Mouse (Mus musculus) limb, embryonic 10.5 days (tissue): ENCODE results near the gene Foxl1. TPM values are rescaled to one million over a fixed set of nuclear protein-coding genes. Genes with fewer than 3 reads are reported as not detected.

Experiments used
- DNase-seq: peaks from one replicate; pipeline ENCODE4 v3.0.0-alpha.2; 2017; ENCODE audit warnings: low spot score
- H3K27ac ChIP-seq: fragments of 300-500 bp; sonication (generic); 2 replicates; pipeline ENCODE4 v1.5.1; 2016; ENCODE audit warnings: mild to moderate bottlenecking
- H3K27me3 ChIP-seq: fragments of 300-500 bp; sonication (generic); 2 replicates; pipeline ENCODE4 v1.6.1; 2016; ENCODE audit warnings: low read depth, mild to moderate bottlenecking; ENCODE audit not compliant: poor library complexity, severe bottlenecking
- H3K36me3 ChIP-seq: fragments of 300-500 bp; sonication (generic); 2 replicates; pipeline ENCODE4 v1.6.1; 2016; ENCODE audit warnings: mild to moderate bottlenecking, moderate library complexity
- H3K4me1 ChIP-seq: fragments of 300-500 bp; sonication (generic); 2 replicates; pipeline ENCODE4 v1.6.1; 2016
- H3K4me3 ChIP-seq: fragments of 300-500 bp; sonication (generic); 2 replicates; pipeline ENCODE4 v1.5.1; 2016; ENCODE audit warnings: mild to moderate bottlenecking, moderate library complexity
- H3K9me3 ChIP-seq: fragments of 300-500 bp; sonication (generic); replicated peaks from 2 replicates; pipeline ENCODE4 v1.6.1; 2016; ENCODE audit warnings: mild to moderate bottlenecking
- WGBS: fragments of 180-500 bp; shearing (Covaris S2); methylation state at CpG from one replicate; pipeline ENCODE4 v1.1.7; 2016; 5-methylcytosine and 5-hydroxymethylcytosine counted together
- polyA plus RNA-seq: library from polyadenylated mRNA; unstranded; fragments of >200 nt; fragmentation: Nextera tagmentation; extraction: Ambion mirVana; gene quantifications from 2 replicates; pipeline ENCODE4 v1.2.1, GENCODE M21; 2016

Foxl1 gene
- polyA plus RNA-seq, 1 experiment from 2014 or later = 0.15 TPM

DNA sequence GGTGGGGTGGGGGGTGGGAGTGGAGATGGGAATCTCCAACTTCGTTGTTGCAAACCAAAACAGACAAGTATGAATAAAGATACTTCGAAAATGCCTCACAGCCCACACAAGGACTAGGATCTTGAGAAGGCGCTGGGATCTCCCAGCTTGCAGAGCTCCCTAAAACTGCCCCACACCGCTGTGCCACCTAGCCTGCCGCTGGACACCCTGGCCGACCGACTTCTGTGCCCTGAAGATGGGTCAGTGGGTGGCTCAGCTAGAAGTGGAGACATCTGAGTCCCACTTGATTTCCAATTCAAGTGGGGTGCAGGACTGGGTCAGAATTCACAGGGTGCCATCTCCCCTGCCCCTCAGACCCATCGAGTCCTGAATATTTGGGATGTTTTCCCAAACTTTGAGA is 6.0 kb upstream of the Foxl1 start:
- Histone ChIP-seq H3K9me3 (no peaks in the 10 kb centered on the region), H3K27me3 (peaks cover 100% of the 10 kb centered on the region), H3K27ac (no peak overlapping the region), H3K36me3 (no peaks in the 10 kb centered on the region), H3K4me3 (no peak overlapping the region), H3K4me1 (peaks cover 59% of the 10 kb centered on the region)
- WGBS = 13% methylated on average over 8 of the region's 8 CpGs
- DNase-seq = no peak

DNA sequence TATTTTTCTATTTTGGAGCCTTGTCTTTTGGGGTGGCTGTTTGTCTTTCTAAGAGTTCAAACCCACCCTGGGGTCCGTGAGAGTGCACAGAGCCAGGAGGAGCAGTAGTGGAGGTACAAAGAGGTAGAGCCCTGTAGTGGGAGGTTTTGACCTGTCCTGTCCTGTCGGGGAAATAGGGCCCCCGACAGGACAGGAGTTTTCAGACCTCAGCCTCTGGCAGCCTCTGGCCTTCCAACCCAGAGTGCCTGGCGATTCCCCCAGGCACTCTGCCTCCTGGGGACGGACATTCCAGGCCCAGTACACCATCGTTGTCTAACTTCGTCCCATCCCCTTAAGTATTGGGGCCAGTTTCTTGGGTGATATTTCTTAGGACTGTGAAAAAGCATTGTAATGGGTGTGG is 5.4 kb upstream of the Foxl1 start:
- H3K9me3 ChIP-seq = no peaks in the 10 kb centered on the region
- H3K4me3 ChIP-seq = no peak overlapping the region
- peaks cover 59% of the 10 kb centered on the region for H3K4me1 ChIP-seq
- H3K27ac ChIP-seq = no peak overlapping the region
- no peak for DNase-seq
- no peaks in the 10 kb centered on the region for H3K36me3 ChIP-seq
- WGBS = 11% methylated on average over 7 of the region's 7 CpGs
- H3K27me3 ChIP-seq = peaks cover 100% of the 10 kb centered on the region

- Histone ChIP-seq H3K9me3 (no peaks in the 10 kb centered on the region), H3K27ac (no peak overlapping the region), H3K4me3 (no peak overlapping the region), H3K4me1 (peaks cover 57% of the 10 kb centered on the region), H3K27me3 (peaks cover 100% of the 10 kb centered on the region), H3K36me3 (no peaks in the 10 kb centered on the region)
- WGBS = 57% methylated on average over 2 of the region's 2 CpGs
- DNase-seq = no peak
These were observed 4.6 kb upstream of the Foxl1 start for GRCm38 (mm10) chr8:121123113-121123512.

DNA sequence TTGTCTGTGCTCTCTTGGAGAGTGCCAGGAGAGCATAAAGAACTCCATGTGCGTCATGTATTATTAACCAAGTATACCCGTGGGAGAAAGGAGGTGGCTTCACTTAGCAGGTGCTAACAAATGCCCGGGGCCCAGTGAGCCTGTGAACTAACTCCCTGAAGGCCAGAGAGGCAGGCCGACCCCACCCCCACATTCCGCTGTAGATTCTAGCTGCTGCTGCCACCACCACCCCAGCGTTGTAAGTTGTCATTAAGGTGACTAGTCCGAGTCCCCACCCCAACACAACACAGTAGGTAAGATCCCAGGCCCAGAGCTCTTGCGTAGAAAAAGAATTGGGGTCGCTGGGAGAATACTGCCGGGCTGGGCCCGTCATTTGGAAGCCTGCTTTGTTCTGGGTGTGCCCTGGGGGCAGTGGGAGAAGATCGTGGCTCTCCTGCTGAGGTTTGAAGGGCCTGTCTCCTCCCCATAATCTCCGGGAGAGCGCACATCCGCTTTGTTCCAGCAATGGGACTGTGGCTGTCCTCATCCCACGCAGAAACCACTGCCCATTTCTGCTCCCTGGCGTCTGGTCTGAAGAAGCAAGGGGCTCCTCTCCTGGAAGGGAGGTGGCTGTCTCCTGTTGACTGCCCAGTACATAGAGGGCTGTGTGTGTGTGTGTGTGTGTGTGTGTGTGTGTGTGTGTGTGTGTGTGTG is 3.0 kb upstream of the Foxl1 start:
- H3K9me3 ChIP-seq = no peaks in the 10 kb centered on the region
- H3K27ac ChIP-seq = peak overlapping the region; percentile 47; the same call in 1 of the 2 replicates
- peaks cover 100% of the 10 kb centered on the region for H3K27me3 ChIP-seq
- H3K4me1 ChIP-seq = peaks cover 66% of the 10 kb centered on the region
- no peaks in the 10 kb centered on the region for H3K36me3 ChIP-seq
- peak overlapping the region; percentile 39 for H3K4me3 ChIP-seq
- under 1% methylated on average over 17 of the region's 17 CpGs for whole genome bisulfite sequencing
- peak; percentile 41 for DNase-seq

GRCm38 (mm10) chr8:121125311-121125876 is 2.3 kb upstream of the Foxl1 start:
- Histone ChIP-seq H3K9me3 (no peaks in the 10 kb centered on the region), H3K4me1 (peaks cover 59% of the 10 kb centered on the region), H3K27ac (peak overlapping the region; percentile 47; the same call in 1 of the 2 replicates), H3K4me3 (peak overlapping the region; percentile 39), H3K36me3 (no peaks in the 10 kb centered on the region), H3K27me3 (peaks cover 100% of the 10 kb centered on the region)
- DNase-seq = peak; percentile 79
- WGBS = under 1% methylated on average over 36 of the region's 36 CpGs

DNA sequence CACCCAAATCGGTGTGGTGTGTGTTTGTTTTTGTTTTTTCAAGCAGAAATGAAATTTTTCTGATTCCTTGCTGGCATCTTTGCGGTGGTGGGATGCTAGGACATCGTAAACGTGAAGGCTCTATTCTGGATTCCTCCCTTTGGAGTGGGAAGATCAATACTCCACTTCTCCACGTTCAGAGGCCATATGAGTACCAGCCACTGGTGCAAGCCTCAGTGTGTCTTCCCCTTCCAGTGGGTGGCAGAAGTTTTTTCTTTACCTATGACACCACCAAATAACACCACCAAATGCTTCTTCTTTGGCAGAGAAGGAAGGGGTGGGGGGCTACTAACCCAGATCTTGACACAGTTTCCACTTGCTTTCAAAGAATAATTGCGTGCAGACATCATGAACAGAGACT is 1.5 kb upstream of the Foxl1 start:
- Histone ChIP-seq H3K27ac (no peak overlapping the region), H3K4me1 (peaks cover 51% of the 10 kb centered on the region), H3K27me3 (peaks cover 100% of the 10 kb centered on the region), H3K36me3 (no peaks in the 10 kb centered on the region), H3K9me3 (no peaks in the 10 kb centered on the region), H3K4me3 (peak overlapping the region; percentile 39; the same call in 1 of the 2 replicates)
- 5% methylated on average over 6 of the region's 6 CpGs for WGBS
- DNase-seq = no peak

GRCm38 (mm10) chr8:121126694-121127093 is 1.0 kb upstream of the Foxl1 start:
- 6% methylated on average over 6 of the region's 6 CpGs for WGBS
- DNase-seq = no peak
- H3K4me1 ChIP-seq = peaks cover 50% of the 10 kb centered on the region
- peaks cover 98% of the 10 kb centered on the region for H3K27me3 ChIP-seq
- H3K4me3 ChIP-seq = no peak overlapping the region
- H3K9me3 ChIP-seq = no peaks in the 10 kb centered on the region
- no peak overlapping the region for H3K27ac ChIP-seq
- H3K36me3 ChIP-seq = no peaks in the 10 kb centered on the region

GRCm38 (mm10) chr8:121127291-121127701 is 444 bp upstream of the Foxl1 start:
- Histone ChIP-seq H3K36me3 (no peaks in the 10 kb centered on the region), H3K27me3 (peaks cover 98% of the 10 kb centered on the region), H3K4me1 (peaks cover 50% of the 10 kb centered on the region), H3K4me3 (no peak overlapping the region), H3K27ac (no peak overlapping the region), H3K9me3 (no peaks in the 10 kb centered on the region)
- 3% methylated on average over 11 of the region's 11 CpGs for WGBS
- no peak for DNase-seq

DNA sequence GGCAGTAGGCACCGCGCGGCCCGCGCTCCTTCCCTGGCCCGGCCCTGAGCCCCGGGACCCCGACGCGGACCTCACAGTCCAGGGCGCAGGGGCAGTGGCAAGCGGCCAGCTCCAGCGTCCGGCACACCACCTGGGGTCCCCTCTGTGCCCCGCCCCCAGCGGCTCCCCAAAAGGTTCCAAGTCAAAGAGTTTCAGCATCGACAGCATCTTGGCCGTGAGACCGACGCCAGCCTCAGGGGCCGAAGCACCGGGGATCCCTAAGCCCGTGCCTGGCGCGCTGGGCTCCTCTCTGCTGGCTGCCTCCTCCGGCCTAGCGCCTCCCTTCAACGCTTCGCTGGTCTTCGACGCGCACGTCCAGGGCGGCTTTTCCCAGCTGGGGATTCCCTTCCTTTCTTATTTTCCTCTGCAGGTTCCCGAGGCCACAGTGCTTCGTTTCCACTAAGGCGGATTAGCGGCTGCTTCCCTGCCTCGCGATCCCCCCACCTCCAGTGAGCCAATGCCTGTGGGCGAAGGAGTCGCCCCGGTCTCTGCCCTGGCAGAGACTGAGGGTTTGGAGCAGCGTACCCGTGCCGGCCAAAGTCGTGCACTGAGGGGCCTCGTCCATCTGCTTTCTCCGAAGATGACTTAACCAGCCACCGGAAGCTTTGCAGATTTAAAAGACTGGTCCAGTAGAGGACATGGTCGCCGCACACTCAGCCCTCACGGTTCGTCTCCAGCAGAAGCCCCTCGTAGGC is 958 bp downstream of the Foxl1 start:
- Histone ChIP-seq H3K27ac (peak overlapping the region; percentile 66), H3K36me3 (no peaks in the 10 kb centered on the region), H3K4me1 (peaks cover 50% of the 10 kb centered on the region), H3K9me3 (no peaks in the 10 kb centered on the region), H3K27me3 (peaks cover 97% of the 10 kb centered on the region), H3K4me3 (peak overlapping the region; percentile 39)
- 2% methylated on average over 55 of the region's 55 CpGs for WGBS
- DNase-seq = peak; percentile 70

GRCm38 (mm10) chr8:121129265-121129940 is 1.7 kb downstream of the Foxl1 start:
- Histone ChIP-seq H3K36me3 (no peaks in the 10 kb centered on the region), H3K4me3 (no peak overlapping the region), H3K27ac (no peak overlapping the region), H3K4me1 (peaks cover 47% of the 10 kb centered on the region), H3K9me3 (no peaks in the 10 kb centered on the region), H3K27me3 (peaks cover 97% of the 10 kb centered on the region)
- 13% methylated on average over 16 of the region's 16 CpGs for WGBS
- peak; percentile 60 for DNase-seq

GRCm38 (mm10) chr8:121130522-121130921 is 2.8 kb downstream of the Foxl1 start:
- WGBS = 34% methylated on average over 5 of the region's 5 CpGs
- no peaks in the 10 kb centered on the region for H3K36me3 ChIP-seq
- peaks cover 36% of the 10 kb centered on the region for H3K4me1 ChIP-seq
- no peaks in the 10 kb centered on the region for H3K9me3 ChIP-seq
- peaks cover 97% of the 10 kb centered on the region for H3K27me3 ChIP-seq
- peak; percentile 63 for DNase-seq
- H3K4me3 ChIP-seq = no peak overlapping the region
- no peak overlapping the region for H3K27ac ChIP-seq

GRCm38 (mm10) chr8:121132961-121133513 is 5.3 kb downstream of the Foxl1 start:
- H3K4me3 ChIP-seq = no peak overlapping the region
- peaks cover 73% of the 10 kb centered on the region for H3K27me3 ChIP-seq
- H3K4me1 ChIP-seq = peaks cover 13% of the 10 kb centered on the region
- no peak for DNase-seq
- H3K27ac ChIP-seq = no peak overlapping the region
- WGBS = 68% methylated on average over 5 of the region's 5 CpGs
- H3K36me3 ChIP-seq = no peaks in the 10 kb centered on the region
- no peaks in the 10 kb centered on the region for H3K9me3 ChIP-seq
